Mouse (Mus musculus) midbrain, embryonic 13.5 days (tissue): ENCODE data around the gene Ifi27l2a. TPM values are rescaled to one million over a fixed set of nuclear protein-coding genes. Genes with fewer than 3 reads are reported as not detected.
"Not testable (repeated sequence)": the region's sequence is repeated elsewhere in the genome, so short reads cannot be mapped to it uniquely, and the experiment has no call there.

Source experiments
- ATAC-seq: fragments of 200-750 bp; cut with Nextera tagmentation; 2 replicates; pipeline ENCODE4 v1.8.0; 2017; ENCODE audit warnings: mild to moderate bottlenecking, moderate TSS enrichment, moderate library complexity
- H3K27ac ChIP-seq: fragments of 300-500 bp; sonication (generic); 2 replicates; pipeline ENCODE4 v1.5.1; 2015; ENCODE audit warnings: inconsistent platforms, mild to moderate bottlenecking, moderate library complexity
- H3K27me3 ChIP-seq: fragments of 300-500 bp; sonication (generic); 2 replicates; pipeline ENCODE4 v1.6.1; 2015; ENCODE audit warnings: mild to moderate bottlenecking, inconsistent platforms
- H3K36me3 ChIP-seq: fragments of 300-500 bp; sonication (generic); 2 replicates; pipeline ENCODE4 v1.6.1; 2015; ENCODE audit warnings: mild to moderate bottlenecking, inconsistent platforms
- H3K4me1 ChIP-seq: fragments of 300-500 bp; sonication (generic); replicated peaks from 2 replicates; pipeline ENCODE4 v1.6.1; 2015; ENCODE audit warnings: inconsistent platforms
- H3K4me2 ChIP-seq: fragments of 300-500 bp; sonication (generic); replicated peaks from 2 replicates; pipeline ENCODE4 v1.6.1; 2015; ENCODE audit warnings: moderate library complexity, mild to moderate bottlenecking, inconsistent platforms
- H3K4me3 ChIP-seq: fragments of 300-500 bp; sonication (generic); replicated peaks from 2 replicates; pipeline ENCODE4 v1.5.1; 2015; ENCODE audit warnings: mild to moderate bottlenecking, inconsistent platforms
- H3K9ac ChIP-seq: fragments of 300-500 bp; sonication (generic); replicated peaks from 2 replicates; pipeline ENCODE4 v1.6.1; 2015; ENCODE audit warnings: mild to moderate bottlenecking, inconsistent platforms
- H3K9me3 ChIP-seq: fragments of 300-500 bp; sonication (generic); 2 replicates; pipeline ENCODE4 v1.6.1; 2016; ENCODE audit warnings: mild to moderate bottlenecking, inconsistent platforms
- WGBS: fragments of 180-500 bp; shearing (Covaris S2); methylation state at CpG from one replicate; pipeline ENCODE4 v1.1.7; 2015; 5-methylcytosine and 5-hydroxymethylcytosine counted together
- polyA plus RNA-seq: library from polyadenylated mRNA; unstranded; fragments of >200 nt; fragmentation: Nextera tagmentation; extraction: Ambion mirVana; gene quantifications from 2 replicates; pipeline ENCODE4 v1.2.1, GENCODE M21; 2015

Gene Ifi27l2a
- polyA plus RNA-seq, 1 experiment from 2014 or later: 3.0 TPM

DNA sequence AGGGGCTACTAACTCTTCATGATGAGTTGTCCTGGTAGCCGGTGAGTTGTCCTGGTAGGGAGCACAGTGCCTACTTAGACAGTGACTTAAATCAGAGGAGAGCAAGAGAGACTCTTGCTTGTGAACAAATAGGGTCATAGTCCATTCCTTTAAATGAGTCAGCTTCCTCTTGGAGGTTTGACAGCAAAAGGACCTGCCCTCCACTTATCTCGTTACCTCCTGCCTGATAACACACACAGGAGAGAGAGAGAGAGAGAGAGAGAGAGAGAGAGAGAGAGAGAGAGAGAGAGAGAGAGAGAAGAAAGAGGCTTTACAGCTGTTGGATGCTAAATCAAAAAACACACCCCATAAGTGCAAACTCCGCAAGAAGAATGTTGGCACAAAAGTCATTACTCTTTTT lies 13.7 kb upstream of the Ifi27l2a start, which contains the start of gene Ifi27l2b:
Gene Ifi27l2b, minus strand, starts transcription at position 84 of the 400 bp plus-strand sequence.
- Histone ChIP-seq H3K27ac (no peak within 1 kb of the TSS), H3K4me1 (no peaks in the 10 kb centered on the region), H3K9me3 (no peaks in the 10 kb centered on the region), H3K36me3 (no peaks in the 10 kb centered on the region), H3K27me3 (no peaks in the 10 kb centered on the region), H3K9ac (no peak within 1 kb of the TSS), H3K4me3 (no peak within 1 kb of the TSS), H3K4me2 (no peak within 1 kb of the TSS)
- ATAC-seq: no peak
- WGBS: 78% methylated on average over 3 of the region's 3 CpGs

DNA sequence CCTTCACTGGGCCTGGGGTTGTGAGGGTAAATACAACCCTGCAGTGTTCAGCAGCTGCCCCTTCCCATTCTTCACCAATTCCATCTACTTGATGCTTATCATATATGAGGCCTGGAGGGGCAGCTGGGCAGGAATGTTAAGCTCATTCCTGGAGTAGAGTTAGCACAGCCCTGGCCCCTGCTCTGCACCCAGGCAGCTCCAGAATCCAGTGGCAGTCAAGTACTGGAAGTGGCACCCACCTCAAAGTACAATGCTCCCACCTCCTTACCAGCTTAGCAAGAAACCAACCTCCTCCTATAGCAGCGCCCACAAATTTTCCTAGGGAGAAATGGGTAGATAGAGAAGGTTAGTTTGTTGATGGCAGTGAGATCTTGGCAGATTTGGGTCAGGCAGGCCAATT lies 13.2 kb upstream of the Ifi27l2a start:
- not testable (repeated sequence) for H3K4me3 ChIP-seq, H3K36me3 ChIP-seq, H3K4me2 ChIP-seq, ATAC-seq, H3K27me3 ChIP-seq, H3K4me1 ChIP-seq, H3K27ac ChIP-seq, H3K9ac ChIP-seq, H3K9me3 ChIP-seq
- no CpG with 5 or more reads among the region's 1 CpGs for WGBS

DNA sequence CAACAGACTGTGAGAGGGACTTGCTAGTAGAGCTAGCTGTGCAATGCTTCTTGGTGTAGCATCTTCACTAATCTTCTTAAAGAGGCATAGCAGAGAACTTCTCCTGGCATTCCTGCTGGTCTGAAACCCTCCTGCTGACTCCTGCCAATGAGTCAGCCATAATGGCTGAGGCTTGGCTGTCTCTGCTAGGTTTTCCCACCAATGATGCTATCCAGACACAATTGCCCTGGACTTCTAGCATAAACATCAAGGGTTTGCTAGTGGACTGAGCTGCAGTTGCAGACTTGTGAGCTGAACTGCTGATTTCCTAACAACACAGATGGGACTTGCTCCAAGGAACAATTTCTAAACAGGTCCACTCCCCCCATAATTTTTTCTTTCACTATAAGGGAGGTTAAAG lies 9.9 kb upstream of the Ifi27l2a start:
- Histone ChIP-seq H3K27me3 (no peaks in the 10 kb centered on the region), H3K9me3 (no peaks in the 10 kb centered on the region), H3K4me2 (no peak overlapping the region), H3K4me3 (no peak overlapping the region), H3K9ac (no peak overlapping the region), H3K36me3 (no peaks in the 10 kb centered on the region), H3K27ac (no peak overlapping the region), H3K4me1 (no peaks in the 10 kb centered on the region)
- no peak for ATAC-seq

DNA sequence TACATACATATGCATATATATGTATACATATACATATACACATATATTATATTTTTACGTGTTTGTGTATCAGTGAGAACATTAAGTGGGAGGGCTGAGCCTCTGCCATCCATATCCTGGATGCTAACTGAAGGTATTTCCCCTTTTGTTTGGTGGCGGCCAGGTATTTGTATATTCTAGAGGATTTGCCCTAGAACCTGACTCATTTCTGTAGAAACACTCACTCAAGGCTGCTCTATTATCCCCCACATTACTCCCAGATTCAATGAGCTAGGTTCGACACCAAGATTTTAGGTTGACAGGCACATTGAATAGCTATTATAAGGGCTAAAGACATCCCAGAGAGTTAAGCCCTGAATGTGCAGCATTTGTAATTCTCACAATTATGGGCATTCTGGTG lies 1.6 kb upstream of the Ifi27l2a start:
- H3K4me1 ChIP-seq: no peaks in the 10 kb centered on the region
- no peaks in the 10 kb centered on the region for H3K27me3 ChIP-seq
- WGBS: 72% methylated on average over 3 of the region's 3 CpGs
- no peak overlapping the region for H3K4me3 ChIP-seq
- H3K36me3 ChIP-seq: no peaks in the 10 kb centered on the region
- H3K27ac ChIP-seq: no peak overlapping the region
- ATAC-seq: no peak
- no peaks in the 10 kb centered on the region for H3K9me3 ChIP-seq
- no peak overlapping the region for H3K9ac ChIP-seq
- no peak overlapping the region for H3K4me2 ChIP-seq

DNA sequence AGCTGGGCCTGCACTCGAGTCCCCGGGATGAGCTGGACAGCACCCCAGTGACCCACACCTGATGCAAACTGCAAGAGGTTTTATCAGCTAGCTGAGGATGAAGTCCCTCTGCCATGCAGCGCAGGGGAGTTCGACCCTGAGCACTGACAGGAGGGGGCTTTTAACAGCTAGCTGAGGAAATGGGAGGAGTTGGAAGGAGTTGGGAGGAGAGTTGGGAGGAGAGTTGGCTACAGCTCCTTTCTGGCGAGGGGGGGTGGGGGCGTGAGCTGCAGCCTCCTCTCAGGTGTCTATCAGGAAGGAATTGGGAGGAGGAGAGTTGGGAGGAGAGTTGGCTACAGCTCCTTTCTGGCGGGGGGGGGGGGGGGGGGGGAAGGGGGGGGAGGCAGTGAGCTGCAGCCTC lies 781 bp upstream of the Ifi27l2a start:
- not testable (repeated sequence) for H3K9ac ChIP-seq, ATAC-seq, H3K4me2 ChIP-seq, H3K4me3 ChIP-seq, H3K27me3 ChIP-seq, H3K27ac ChIP-seq, H3K9me3 ChIP-seq, H3K36me3 ChIP-seq, H3K4me1 ChIP-seq
- 37% methylated on average over 6 of the region's 7 CpGs for WGBS

DNA sequence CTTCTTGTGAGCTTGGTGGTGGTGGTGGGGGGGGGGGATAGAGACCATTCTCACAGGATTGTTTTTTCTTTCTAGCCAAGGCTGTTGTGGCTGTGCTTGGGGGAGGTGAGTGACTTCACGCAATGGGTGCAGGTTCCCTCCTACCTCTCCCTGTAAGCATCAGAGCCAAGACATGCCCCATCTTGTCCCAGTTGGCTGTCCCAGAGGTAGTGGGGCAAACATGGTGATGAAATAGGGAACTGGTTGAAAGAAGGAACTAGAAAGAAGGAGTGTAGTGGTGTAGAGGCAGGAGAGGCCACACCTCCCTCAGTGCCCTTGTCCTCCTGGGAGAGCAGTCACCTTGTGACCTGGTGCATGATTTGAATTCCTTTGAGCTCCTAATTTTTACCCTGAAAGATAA lies 5.9 kb downstream of the Ifi27l2a start:
- Histone ChIP-seq H3K27ac (no peak overlapping the region), H3K36me3 (no peaks in the 10 kb centered on the region), H3K9me3 (no peaks in the 10 kb centered on the region), H3K27me3 (no peaks in the 10 kb centered on the region), H3K4me1 (no peaks in the 10 kb centered on the region), H3K9ac (no peak overlapping the region), H3K4me2 (no peak overlapping the region), H3K4me3 (no peak overlapping the region)
- no peak for ATAC-seq
- 93% methylated on average over 1 of the region's 1 CpGs for WGBS

DNA sequence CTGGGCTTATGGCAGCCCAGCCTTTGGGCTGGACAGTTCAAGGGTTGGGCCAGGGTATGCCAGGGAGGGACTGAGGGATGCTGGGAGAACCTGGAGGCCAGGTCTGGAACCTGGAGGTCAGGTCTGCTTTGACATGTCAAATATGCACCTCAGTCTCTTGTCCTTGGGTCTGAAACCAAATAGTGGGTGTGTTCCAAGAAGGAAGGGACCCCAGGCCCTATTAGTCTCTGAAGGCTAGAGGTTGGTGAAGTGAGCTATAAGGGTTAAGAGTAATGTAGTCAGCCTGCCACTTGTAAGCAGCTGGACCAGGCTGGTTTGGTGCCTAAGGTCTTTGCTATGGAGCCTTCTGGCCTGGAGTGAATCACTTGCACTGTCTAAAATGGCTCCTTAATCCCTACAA lies 8.6 kb downstream of the Ifi27l2a start:
- Histone ChIP-seq H3K4me1 (no peaks in the 10 kb centered on the region), H3K9me3 (no peaks in the 10 kb centered on the region), H3K4me2 (no peak overlapping the region), H3K9ac (no peak overlapping the region), H3K36me3 (no peaks in the 10 kb centered on the region), H3K27me3 (no peaks in the 10 kb centered on the region), H3K4me3 (no peak overlapping the region), H3K27ac (no peak overlapping the region)
- ATAC-seq: no peak

DNA sequence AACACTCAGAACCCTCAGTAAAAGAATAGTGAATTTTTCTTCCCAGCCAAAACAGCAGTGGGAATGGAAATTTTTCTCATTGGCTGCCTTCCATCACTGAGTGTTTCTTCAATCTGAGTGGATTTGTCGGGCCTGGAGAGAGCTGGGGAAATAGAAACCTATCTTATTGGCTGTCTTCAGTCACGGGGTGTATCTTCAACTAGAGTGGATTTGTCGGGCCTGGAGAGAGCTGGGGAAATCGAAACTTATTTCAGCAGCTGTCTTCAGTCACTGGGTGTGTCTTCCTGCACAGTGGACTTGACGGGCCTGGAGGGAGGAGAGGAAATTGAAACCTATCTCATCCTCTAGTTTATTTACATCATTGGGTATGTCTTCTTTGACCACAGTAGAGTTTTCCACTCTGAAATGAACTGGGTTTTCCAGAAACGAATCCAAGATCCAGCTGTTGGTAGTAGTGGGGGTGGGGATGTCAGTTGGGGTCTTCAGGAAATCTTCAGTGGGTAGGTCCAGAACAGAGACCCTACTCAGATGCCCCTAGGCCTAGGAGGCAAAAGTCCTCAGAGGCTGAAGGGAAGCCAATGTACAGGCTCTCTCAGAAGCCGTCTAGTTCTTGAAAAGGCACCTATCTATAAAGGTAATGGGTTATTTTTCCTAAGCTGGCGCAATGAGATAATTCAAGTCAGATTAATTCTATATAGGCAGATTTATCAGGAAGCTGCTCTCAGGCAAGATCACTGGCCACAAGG lies 9.3 kb downstream of the Ifi27l2a start, which contains the start of gene Ifi27:
Gene Ifi27, plus strand, starts transcription at position 226 of the 746 bp plus-strand sequence.
- Histone ChIP-seq H3K4me2 (no peak within 1 kb of the TSS), H3K27ac (no peak within 1 kb of the TSS), H3K4me3 (no peak within 1 kb of the TSS), H3K27me3 (no peaks in the 10 kb centered on the region), H3K36me3 (no peaks in the 10 kb centered on the region), H3K9me3 (no peaks in the 10 kb centered on the region), H3K9ac (no peak within 1 kb of the TSS), H3K4me1 (no peaks in the 10 kb centered on the region)
- ATAC-seq: no peak
- WGBS: 77% methylated on average over 8 of the region's 8 CpGs

DNA sequence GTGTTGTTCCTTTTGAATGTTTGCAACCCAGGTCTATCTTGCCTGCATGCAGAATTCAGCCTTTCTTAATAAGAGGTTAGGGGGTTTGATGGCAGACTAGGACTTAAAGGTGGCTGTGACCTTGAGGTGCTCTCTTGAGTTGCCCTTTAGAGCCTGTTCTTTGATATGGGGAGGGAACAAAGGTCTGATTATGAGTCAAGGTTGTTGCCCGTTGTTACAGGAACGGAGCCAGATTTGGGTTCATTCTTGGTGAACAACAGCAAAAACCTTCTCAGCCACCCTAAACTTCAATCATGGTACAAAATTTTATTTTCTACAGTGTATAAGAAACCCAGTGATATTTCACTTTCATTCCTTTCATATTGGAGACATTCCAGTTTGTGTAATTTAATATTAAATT lies 10.1 kb downstream of the Ifi27l2a start:
- 87% methylated on average over 2 of the region's 2 CpGs for WGBS

DNA sequence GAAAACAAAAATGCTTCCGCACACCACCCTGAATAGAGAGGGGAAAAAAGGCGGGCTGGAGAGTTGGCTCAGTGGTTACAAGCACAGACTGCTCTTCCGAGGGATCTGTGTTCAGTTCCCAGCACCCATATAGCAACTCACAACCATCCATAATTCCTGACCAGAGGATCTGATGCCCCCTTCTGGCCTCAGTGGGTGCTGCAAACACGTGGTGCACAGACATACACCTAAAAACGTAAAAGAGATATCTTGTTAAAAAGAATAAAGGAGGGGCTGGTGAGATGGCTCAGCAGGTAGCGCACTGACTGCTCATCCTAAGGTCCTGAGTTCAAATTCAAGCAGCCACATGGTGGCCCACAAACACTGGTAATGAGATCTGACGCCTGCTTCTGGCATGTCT lies 16.8 kb downstream of the Ifi27l2a start:
- WGBS: 91% methylated on average over 7 of the region's 7 CpGs
- no peaks in the 10 kb centered on the region for H3K9me3 ChIP-seq
- no peaks in the 10 kb centered on the region for H3K27me3 ChIP-seq
- no peak overlapping the region for H3K4me3 ChIP-seq
- no peak overlapping the region for H3K27ac ChIP-seq
- no peak overlapping the region for H3K4me2 ChIP-seq
- peaks cover 31% of the 10 kb centered on the region for H3K4me1 ChIP-seq
- H3K9ac ChIP-seq: no peak overlapping the region
- no peak for ATAC-seq
- peaks cover 15% of the 10 kb centered on the region for H3K36me3 ChIP-seq

More for the DNA sequence above, 10.1 kb downstream of the Ifi27l2a start:
- no peak overlapping the region for H3K9ac ChIP-seq
- H3K9me3 ChIP-seq: no peaks in the 10 kb centered on the region
- ATAC-seq: no peak
- no peaks in the 10 kb centered on the region for H3K27me3 ChIP-seq
- H3K4me2 ChIP-seq: no peak overlapping the region
- no peak overlapping the region for H3K27ac ChIP-seq
- H3K4me1 ChIP-seq: no peaks in the 10 kb centered on the region
- no peaks in the 10 kb centered on the region for H3K36me3 ChIP-seq
- no peak overlapping the region for H3K4me3 ChIP-seq

DNA sequence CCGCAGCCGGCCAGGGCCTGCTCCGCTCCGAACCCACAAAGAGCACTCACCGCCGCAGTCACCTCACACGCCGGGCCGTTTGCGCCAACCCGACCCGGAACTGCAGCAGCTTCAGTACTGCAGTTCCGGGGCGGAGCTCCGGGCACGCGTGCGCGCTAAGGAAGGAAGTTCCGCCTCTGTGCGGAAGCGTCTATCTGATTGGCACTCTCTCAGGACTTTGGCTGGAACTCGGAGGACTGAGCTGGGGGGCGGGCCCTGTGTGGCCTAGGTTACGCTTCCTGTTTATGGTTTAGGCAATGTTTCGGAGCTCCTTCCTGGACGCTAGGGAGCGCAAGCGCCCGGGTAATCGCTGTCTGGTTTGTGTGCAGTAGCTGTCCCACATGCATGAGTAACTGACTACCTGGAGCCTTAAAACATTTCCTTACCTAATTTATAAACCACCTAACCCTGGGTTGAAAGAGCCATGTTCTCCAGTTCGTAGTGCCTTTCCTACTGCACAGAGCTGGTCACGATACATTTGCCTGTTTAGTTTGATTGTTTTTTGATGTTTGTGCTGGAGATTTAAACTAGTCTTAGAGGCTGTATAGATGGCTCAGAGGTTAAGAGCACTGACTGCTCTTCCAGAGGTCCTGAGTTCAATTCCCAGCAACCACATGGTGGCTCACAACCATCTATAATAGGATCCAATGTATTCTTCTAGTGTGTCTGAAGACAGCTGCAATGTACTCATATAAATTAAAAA lies 17.6 kb downstream of the Ifi27l2a start, which contains the start of gene Ddx24:
Gene Ddx24, minus strand, starts transcription at position 102 of the 742 bp plus-strand sequence.
- H3K4me2 ChIP-seq: peak within 1 kb of the TSS; percentile 89
- no peaks in the 10 kb centered on the region for H3K27me3 ChIP-seq
- H3K4me3 ChIP-seq: peak within 1 kb of the TSS; percentile 95
- H3K4me1 ChIP-seq: peaks cover 39% of the 10 kb centered on the region
- no peaks in the 10 kb centered on the region for H3K9me3 ChIP-seq
- peak within 1 kb of the TSS; percentile 90 for H3K9ac ChIP-seq
- H3K36me3 ChIP-seq: peaks cover 16% of the 10 kb centered on the region
- H3K27ac ChIP-seq: peak within 1 kb of the TSS; percentile 56
- ATAC-seq: peak; percentile 100
- 2% methylated on average over 33 of the region's 33 CpGs for WGBS

DNA sequence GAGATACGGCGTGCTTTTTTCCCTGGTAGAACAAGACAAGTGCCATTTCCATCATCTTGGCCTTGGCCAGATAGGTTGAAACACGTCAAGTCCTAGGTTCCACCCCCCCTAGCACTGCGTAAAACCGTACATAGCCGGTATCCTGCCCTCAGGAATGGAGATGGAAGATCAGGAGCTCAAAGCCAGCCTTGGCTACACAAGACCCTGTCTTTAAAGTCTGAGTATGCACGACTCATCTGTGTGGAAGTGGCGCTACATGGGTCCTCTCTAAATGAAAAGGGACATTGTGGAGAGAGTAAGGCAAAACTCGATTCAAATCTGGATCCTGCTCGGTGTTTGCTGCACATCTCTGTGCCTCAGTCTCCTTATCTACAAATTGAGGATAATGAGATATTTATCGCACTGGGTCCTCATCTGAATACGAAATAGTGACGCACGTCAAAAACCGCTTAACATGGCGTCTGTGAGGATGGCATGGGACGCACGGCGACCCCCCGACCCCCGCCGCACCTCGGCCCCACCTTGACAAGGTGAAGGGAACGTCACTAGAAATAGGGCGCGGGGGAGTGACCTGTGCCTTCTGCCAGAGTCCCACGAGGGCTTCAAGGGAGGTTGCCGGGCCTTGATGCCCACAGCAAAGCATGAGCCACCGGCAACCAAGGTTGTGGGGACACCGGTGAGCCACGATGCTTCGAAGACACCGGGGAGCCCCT lies 18.3 kb downstream of the Ifi27l2a start:
- no peak for ATAC-seq
- WGBS: 10% methylated on average over 33 of the region's 33 CpGs

More for the DNA sequence above, 18.3 kb downstream of the Ifi27l2a start:
- peak overlapping the region; percentile 90 for H3K9ac ChIP-seq
- H3K27me3 ChIP-seq: no peaks in the 10 kb centered on the region
- H3K27ac ChIP-seq: no peak overlapping the region; the same call in 1 of the 2 replicates
- peak overlapping the region; percentile 95 for H3K4me3 ChIP-seq
- peaks cover 42% of the 10 kb centered on the region for H3K4me1 ChIP-seq
- peaks cover 16% of the 10 kb centered on the region for H3K36me3 ChIP-seq
- H3K9me3 ChIP-seq: no peaks in the 10 kb centered on the region
- H3K4me2 ChIP-seq: peak overlapping the region; percentile 89
